Mouse (Mus musculus) myocyte (in vitro differentiated cells): ENCODE measurements around the gene Ksr2.

ENCODE experiments used
- CEBPB ChIP-seq: IDR thresholded peaks from 2 replicates; pipeline ENCODE4 v1.6.1; 2011; ENCODE audit warnings: mild to moderate bottlenecking, moderate library complexity; ENCODE audit not compliant: poor library complexity, insufficient read depth, severe bottlenecking
- E2F4 ChIP-seq: IDR thresholded peaks from one replicate; pipeline ENCODE4 v1.6.1; 2011; ENCODE audit warnings: mild to moderate bottlenecking, control low read depth, moderate library complexity; ENCODE audit not compliant: insufficient read depth
- MAX ChIP-seq: IDR thresholded peaks from one replicate; pipeline ENCODE4 v1.6.1; 2011; ENCODE audit warnings: low read depth, mild to moderate bottlenecking, control low read depth
- POLR2A ChIP-seq: IDR thresholded peaks from one replicate; pipeline ENCODE4 v1.6.1; 2011; ENCODE audit warnings: low read depth, mild to moderate bottlenecking, control low read depth, moderate library complexity; ENCODE audit not compliant: insufficient read length
- POLR2AphosphoS2 ChIP-seq: IDR thresholded peaks from one replicate; pipeline ENCODE4 v1.6.1; 2011; ENCODE audit warnings: low read depth, control low read depth; ENCODE audit not compliant: insufficient read length
- TCF12 ChIP-seq: IDR thresholded peaks from one replicate; pipeline ENCODE4 v1.6.1; 2011; ENCODE audit warnings: mild to moderate bottlenecking, control low read depth; ENCODE audit not compliant: poor library complexity, insufficient read depth, severe bottlenecking

DNA sequence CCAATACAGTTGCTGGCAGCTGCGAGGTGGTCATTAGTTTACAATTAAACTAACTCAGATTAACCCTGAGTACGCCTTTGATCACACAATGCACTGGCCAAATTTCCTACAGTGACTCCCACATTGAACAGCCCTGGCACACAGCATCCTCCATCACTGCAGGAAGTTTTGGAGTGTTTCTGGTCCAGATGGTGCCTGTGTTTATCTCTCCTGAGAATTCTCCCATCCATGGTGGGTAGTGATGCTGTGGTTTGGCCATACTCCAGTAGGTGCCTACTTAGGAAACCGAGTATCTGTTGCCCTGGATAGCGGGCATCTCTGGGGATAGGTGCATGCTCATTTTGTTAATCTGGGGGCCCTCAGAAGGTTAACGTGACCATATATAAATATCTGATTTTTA is 163.8 kb downstream of the Ksr2 start:
- TF ChIP-seq MAX = no peak
- no peak for TF ChIP-seq POLR2A
- TF ChIP-seq TCF12 = no peak
- TF ChIP-seq E2F4 = no peak
- no peak for TF ChIP-seq POLR2AphosphoS2
- TF ChIP-seq CEBPB = no peak
